Mouse (Mus musculus): Measurements from ENCODE around the gene Mmp11.

Mmp11 gene

GRCm38 (mm10) chr10:75935680-75936541 is at the start of gene Mmp11:
Gene Mmp11, minus strand, starts transcription at chr10:75936496.
- peak; percentile 90 for DNase-seq

- no peak for DNase-seq
Measured at GRCm38 (mm10) chr10:75979432-75979831, 43.1 kb upstream of the Mmp11 start.

DNA sequence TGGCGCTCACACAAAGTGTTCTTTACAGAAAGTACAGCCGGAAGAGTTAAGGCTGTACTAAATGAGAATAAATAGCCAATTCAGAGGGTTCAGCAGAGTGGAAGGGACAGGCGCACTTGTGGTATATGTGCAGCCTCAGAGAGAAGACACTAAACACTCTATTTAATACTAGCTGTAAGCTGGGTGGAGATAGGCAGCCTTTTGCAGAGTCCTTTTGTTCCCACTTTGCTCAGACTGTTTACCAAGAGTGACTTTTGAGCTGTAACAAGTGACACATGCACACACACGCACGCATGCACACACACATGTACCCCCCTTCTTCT is 42.5 kb upstream of the Mmp11 start:
- DNase-seq = no peak

- no peak for DNase-seq
Measured at GRCm38 (mm10) chr10:75978119-75978834, 42.0 kb upstream of the Mmp11 start.

DNA sequence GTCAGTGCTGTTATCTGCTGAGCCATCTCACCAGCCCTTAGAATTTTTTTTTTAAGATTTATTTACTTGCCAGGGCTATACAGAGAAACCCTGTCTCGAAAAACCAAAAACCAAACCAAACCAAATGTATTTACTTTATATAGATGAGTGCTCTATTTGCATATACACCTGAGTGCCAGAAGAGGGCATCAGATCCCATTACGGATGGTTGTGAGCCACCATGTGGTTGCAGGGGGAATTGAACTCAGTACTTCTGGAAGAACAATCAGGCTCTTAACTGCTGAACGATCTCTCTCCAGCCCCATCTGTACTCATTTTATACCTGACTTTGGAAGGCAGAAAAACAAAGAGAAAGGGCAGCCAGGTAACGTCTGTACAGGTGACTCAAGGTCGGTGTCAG is 38.9 kb upstream of the Mmp11 start:
- DNase-seq = peak; percentile 27

DNA sequence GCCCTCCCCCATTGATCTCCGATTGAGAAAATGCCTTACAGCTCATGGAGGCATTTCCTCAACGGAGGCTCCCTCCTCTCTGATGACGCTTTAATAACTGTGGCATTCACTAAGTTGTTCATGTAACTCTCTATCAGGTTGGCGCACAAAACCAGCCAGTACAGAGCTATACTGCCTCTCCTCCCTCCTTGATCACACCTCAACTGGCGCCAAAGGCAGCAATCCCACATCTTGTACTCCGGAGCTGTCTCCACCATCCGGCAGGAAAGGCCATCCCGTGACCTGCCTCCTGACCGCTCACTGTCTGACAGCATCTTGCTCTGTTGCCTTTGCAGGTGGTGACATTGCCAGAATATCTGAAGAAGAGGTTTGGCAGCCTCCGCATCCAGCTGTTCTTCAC is 37.5 kb upstream of the Mmp11 start:
- no peak for DNase-seq

DNA sequence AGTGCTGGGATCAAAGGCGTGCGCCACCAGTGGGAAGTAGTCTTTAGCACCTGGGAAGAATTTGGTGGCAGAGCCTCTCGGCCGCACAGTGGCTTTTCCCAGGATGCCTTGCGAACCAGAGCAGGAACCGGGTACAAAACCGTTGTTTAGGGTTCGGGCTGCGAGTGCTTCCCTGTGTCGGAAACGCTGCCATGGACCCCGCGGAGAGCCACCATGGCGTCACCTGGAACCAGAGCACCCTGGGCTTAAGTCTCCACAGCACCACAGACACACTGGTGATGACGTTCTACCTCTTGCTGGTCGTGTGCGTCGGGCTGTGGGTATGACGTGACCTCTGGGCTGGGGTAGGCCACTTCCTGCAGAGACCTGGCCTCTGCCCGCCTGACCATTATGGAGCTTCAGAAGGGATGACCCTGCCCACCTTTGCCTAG is 18.1 kb upstream of the Mmp11 start, which contains the start of gene Gm5134:
Gm5134 (plus strand) TSS at position 134 of the 431 bp plus-strand sequence.
- no peak for DNase-seq

GRCm38 (mm10) chr10:75951424-75952050 is 15.2 kb upstream of the Mmp11 start:
- DNase-seq = peak; percentile 75

DNA sequence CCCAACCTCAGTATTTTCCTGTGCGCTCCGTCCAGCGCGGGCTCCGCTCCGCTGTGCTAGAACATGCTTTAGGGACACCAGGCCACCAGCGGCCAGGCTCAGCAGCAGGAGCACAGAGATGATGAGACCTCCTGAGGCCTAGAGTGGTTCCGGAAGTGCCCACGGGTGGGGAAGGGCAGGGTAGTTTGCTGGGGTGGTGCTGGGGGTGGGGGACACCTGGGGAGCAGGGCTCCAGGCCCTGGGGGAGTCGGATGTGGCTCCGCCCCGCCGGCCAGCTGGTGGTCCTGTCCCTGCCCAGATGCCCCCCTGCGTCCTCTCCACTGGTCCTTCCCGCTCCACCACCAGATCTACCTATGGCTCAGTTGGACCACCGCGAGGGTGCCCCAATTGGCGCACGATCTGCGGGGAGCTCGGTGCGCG is 14.5 kb upstream of the Mmp11 start:
- DNase-seq = peak; percentile 82

DNA sequence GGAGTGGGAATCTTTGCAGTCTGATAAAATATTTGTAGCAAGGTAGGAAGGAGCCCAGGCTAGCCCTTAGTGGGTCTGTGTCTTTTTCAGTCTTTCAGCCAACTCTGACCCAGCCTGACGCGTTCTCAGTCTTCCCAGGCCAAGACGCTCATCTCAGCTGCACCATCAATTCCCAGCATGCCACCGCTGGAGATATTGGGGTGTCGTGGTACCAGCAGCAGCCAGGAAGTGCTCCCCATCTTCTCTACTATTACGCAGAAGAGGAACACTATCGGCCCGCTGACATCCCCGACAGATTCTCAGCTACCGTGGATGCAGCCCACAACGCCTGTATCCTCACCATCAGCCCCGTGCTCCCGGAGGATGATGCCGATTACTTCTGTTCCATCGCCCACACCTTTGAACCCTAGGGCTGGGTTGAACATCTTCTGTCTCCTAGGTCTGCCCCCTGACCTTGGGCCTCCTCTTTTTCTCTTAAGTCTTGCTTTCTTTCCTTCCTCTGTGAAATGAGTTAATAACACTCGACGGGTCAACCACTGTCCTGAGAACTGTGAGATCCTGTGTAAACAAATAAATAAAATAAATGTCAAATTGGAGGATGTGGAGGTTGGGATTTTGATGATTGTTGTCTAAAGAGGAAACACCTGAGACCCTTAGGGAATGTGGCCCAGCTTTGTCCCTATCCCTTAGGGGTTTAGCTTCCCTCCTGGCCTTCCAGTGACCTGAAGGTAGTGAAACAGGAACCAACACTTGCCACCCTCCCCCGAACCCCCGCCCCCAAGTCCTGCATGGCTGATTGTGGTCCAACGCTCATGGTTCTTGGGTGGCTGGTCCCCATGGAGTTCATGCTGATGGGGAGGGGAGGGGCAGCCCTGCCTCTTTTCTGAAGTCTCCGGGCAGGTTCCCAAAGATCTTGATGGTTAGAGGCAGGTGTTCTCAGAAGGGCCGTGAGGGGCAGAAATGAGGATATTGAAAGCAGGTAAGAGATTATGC is 13.1 kb upstream of the Mmp11 start:
- no peak for DNase-seq

- no peak for DNase-seq
Measured at GRCm38 (mm10) chr10:75948079-75948478, 11.8 kb upstream of the Mmp11 start.

DNA sequence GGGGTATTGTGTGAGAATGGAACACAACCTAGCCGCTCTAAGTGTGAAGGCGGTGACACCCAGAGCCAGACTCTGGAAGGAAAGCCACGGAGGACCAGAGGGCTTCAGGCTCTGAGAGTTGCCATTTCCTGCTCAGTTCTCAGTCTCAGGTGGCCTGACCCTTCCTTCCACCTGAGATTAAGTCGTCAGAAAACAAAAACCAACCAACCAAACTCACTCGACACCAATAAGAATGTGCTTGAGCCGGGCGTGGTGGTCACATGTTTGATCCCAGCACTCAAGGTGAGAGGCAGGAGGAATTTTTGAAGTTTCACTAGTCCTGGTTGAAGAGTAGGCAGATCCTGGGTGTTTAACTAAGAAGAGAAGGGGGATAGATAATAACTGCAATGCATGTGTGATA is 9.6 kb upstream of the Mmp11 start:
- DNase-seq = no peak

GRCm38 (mm10) chr10:75945213-75945612 is 8.9 kb upstream of the Mmp11 start:
- no peak for DNase-seq

DNA sequence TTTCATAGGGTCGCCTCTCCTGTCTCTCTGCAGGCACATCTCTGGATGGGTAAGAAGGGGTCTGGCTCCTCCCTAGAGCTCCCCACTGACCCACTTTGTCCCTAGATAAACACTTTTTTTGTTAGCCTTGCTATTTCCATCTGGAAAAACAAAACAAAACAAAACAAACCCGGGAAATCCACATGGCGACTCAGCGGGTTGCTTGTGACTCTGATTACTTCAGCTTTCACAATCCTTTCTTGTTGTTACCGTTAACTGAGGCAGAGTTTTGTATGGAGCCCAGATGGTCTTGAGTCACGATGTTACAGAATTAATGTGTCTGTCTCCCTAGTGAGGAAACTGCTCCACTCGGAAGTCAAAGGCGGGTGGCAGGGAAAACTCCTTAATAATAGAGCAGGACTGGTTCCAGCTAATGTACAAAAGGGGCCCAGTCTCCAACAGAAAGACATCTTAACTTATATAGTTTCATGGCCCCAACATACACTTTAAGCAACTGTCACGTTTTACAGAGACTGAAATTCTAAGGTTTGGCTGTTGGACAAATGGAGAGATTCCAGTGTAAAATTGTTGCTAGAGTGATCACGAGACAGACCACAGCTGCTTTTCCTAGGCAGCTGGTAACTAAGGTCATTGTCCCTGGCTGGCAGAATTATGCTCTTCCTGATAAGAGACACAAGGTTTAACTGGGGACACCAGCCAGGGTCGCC is 7.9 kb upstream of the Mmp11 start:
- peak; percentile 55 for DNase-seq

DNA sequence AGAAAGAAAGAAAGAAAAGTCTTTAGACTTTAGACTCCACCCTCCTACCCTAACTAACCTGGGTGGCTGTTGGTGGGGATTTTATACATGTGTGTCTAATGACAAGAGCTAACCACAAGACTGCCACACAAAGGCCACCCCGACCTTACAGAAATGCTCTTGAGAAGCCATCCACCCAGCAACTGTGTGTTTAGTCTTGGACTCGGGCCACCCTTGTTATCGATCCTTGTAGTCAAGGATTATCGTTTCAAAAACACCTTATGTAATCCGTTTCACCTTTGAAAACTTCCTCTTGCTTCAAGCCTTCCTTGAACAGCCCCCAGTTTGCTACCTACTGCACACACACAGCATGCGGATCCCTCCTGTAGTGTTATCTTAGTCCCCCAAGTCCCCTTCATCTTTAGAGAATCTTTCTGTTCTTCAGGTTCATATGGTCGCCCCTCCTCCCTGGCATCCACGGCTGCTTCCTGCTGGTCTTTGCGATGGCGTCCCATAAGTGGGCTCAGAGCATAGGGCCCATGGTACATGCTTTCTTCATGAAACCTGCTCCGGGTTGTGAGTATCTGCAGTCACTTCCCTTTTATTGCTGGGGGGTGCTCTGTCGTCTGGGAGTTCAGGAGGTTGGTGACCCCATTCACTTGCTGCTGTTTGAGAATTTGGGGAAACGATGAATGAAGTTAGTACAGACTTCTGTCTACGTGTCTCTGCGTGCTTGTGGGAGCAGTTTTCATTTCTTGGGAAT is 6.6 kb upstream of the Mmp11 start, which contains the start of gene Vpreb3:
Vpreb3 (plus strand) TSS at position 322 of the 742 bp plus-strand sequence.
- DNase-seq = no peak

DNA sequence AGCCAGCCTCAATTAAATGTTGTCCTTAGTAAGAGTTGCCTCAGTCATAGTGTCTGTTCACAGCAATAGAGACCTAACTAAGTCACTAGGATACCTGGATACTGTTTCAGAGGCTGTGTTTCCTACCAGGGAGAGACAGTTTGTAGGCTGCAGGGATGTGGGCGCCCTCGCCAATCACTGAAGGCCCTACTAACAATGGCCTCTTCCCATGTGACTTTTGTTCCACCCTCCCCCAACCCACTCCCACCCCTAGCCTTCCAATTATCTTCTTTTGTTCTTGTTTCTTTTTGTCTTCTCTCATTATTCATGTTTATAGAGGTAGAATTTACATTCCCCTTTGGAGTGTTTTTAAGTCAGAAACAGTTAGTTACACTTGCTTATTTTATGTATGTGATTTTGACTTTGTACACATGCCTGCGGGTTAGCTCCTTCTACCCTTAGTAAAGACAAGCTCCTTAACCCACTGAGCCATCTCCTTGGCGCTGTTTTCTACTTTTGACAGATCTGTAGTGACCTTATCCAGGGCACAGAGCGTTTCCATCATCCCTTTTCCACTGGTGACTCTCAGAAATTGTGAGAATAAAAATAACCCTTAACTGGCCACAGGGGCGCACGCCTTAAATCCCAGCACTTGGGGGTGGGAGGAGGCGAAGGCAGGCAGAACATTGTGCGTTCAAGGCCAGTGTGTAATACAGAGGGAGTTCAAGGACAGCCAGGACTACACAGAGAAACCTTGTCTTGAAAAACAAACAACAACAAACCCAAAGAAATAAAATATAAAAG is 4.9 kb upstream of the Mmp11 start:
- DNase-seq = peak; percentile 74

- no peak for DNase-seq
Measured at GRCm38 (mm10) chr10:75940520-75940919, 4.2 kb upstream of the Mmp11 start, which contains the start of gene Gm867. Gene Gm867, minus strand, starts transcription at chr10:75940672.

DNA sequence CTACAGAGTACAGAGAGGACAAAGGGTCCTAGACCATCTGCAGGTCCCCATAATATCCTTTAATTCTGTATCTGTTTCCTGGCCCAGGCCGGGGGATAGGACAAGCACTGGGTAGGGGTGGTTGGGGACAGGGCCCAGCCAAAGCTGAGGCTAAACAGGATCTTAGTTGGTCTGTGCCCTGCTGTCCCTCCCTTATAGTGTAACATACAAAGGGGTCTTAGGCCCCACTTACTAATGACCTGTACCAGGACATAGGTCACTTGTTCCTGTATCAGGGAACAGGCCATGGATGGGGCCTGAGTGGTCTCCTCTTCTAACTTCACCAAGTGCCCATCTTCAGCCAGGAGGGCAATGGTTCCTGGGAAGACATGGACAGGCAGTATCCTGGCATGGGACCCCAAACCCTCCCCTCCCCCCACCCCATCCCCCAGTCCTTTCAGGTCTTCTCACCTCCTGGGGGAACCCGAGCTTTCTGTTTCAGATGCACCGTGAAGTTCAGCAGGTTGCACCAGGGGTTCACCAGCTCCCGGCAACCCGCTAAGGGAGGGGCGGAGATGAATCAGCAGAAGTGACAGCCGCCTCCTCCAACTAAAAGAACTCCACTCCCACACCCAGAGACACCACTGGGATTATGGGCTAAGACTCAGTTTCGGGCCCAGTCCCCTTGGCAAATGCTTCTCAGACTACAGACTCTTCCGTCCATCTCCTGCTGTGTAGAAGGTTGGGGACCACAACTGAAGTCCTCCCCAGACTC is 3.4 kb upstream of the Mmp11 start:
- DNase-seq = no peak
